Mouse (Mus musculus): ENCODE data around the gene Olfr1385.
"Not testable (repeated sequence)": the region's sequence is repeated elsewhere in the genome, so short reads cannot be mapped to it uniquely, and the experiment has no call there.

Gene Olfr1385

DNA sequence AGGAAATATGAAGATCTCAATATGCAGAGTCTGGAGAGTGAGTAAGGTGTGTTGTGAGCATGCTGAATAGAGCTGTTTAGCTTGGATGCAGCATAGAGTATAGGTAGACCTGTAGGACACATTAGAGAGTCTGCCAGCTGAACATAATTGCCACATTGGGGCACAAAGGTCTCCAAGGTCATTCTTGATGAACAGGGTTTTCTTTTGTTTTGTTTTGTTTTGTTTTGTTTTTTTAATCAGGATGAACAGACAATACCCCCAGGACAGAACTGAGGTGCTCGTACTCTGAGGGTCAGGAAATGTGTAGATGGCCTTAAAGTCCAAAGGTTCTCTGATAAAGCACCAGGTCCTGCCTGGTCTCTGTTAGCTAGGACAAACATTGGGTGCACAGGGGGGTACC is at the start of gene Olfr1385:
Olfr1385 (plus strand) TSS at position 301 of the 400 bp plus-strand sequence.
- not testable (repeated sequence) for DNase-seq

- no peak for DNase-seq
These were observed 33.8 kb upstream of the Olfr1385 start, which contains the start of gene Olfr1387 for GRCm38 (mm10) chr11:49455043-49455442. TSS of gene Olfr1387 (plus strand) at chr11:49455343.

DNA sequence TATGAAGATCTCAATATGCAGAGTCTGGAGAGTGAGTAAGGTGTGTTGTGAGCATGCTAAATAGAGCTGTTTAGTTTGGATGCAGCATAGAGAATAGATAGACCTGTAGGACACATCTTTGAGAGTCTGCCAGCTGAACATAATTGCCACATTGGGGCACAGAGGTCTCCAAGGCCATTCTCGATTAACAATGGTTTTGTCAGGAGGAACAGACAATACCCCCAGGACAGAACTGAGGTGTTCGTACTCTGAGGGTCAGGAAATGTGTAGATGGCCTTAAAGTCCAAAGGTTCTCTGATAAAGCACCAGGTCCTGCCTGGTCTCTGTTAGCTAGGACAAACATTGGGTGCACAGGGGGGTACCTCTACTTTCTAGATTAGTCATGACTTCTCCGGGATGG is 24.1 kb upstream of the Olfr1385 start, which contains the start of gene Olfr1386:
Olfr1386 (plus strand) TSS at position 301 of the 400 bp plus-strand sequence.
- DNase-seq, result not testable (repeated sequence)

DNA sequence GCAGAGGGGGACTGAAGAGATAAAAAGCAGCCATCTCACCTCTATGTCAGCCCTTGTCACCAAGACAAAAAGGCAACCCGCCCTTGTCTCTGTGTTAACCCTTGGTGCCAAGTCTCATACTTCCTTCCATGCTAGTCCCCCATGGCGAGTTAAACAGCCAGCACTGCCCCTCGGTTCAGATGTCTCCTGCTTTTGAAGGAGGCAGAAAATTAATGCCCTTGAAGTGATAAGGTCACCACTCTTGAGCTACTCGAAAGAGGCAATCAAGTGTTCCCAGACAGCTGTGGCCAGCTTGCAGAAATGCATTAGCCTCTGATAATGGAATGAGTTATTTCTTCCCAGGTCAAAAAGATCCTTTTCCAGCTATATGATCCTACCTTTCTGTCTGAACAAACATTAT is 2.9 kb upstream of the Olfr1385 start:
- DNase-seq, result no peak

DNA sequence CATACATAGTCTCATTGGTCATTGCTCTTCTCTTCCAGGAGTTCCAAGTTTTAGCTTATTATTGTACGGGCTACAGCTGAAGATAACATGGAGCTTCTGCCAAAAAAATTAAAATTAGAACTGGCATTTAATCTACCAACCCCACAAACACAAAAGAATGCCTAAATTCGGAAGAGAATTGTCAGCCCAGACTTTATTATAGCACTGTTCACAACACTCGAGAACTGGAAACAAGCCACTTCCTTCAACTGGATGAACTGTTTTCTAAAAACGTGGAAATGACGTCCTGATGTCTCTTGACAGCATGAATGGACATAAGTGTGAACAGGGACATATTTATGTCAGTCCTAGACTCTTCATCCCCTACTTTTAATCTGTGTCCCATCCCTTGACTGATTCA is 29.2 kb downstream of the Olfr1385 start:
- DNase-seq, result no peak

DNA sequence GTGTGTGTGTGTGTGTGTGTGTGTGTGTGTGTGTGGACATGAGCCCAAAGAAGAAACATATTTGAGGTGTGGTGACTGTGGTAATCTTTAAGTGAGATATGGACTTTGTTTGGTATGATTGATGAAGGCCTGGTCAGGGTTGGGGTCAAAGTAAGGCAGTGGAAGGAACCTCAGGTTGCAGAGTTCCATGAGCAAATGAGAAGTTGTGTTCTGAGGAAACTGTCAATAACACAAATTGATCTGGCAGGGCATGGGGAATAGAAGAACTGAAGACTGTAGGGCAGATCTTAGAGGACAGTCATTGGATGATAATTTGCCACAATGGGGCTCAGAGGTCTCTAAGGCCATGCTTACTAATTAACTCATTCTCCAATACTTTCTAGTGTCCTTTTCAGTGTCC is 30.5 kb downstream of the Olfr1385 start, which contains the start of gene Olfr1383:
Olfr1383 (plus strand) TSS at position 301 of the 400 bp plus-strand sequence.
- DNase-seq, result no peak

- no peak for DNase-seq
These were observed 39.1 kb downstream of the Olfr1385 start, which contains the start of gene Olfr1382 for GRCm38 (mm10) chr11:49527947-49528346. TSS of gene Olfr1382 (plus strand) at chr11:49528247.

DNA sequence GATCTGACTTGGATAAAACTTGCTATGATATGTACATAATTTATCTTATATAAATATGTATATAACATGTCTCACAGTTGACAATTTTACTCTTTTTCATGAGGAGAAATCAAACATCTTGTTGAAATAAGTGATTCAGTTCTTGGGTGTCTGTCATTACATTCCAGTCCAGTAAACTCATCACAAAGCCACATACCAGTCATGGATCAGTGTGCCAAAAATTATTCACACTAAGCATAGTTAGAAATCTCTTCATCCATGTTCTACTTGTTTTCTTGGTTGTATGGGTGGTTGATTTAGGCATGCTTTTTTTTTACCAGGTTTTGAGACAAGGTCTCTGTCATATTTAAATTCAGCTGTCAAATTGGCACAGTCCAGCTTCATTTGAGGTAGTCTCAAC is 43.9 kb downstream of the Olfr1385 start:
- DNase-seq, result no peak

- DNase-seq, result not testable (repeated sequence)
These were observed 47.8 kb downstream of the Olfr1385 start for GRCm38 (mm10) chr11:49536631-49537030.

DNA sequence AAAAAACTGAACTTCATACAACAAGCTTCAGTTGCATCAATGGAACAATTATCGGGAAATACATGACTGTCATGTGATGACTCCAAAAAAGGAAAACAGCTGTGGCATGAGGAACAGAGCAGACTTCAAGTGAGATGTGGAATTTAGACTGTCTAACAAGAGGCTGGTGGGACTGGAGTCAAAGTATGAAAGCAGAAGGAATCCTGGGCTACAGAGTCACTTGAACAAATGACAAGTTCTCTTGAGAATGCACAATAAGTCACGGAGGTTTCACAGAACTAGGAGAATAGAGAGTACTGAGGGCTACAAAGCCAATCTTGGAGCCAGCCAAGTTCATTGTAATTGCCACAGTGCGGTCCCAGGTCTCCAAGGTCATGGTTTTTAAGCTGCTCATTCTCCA is 54.3 kb downstream of the Olfr1385 start, which contains the start of gene Olfr1381:
Olfr1381 (plus strand) TSS at position 301 of the 400 bp plus-strand sequence.
- not testable (repeated sequence) for DNase-seq

Measured in kidney, postnatal 14 days (tissue).